Mouse (Mus musculus) small intestine, adult 2 months (tissue): ENCODE measurements around the gene Tubb5.

Experiments used
- CTCF ChIP-seq: fragments of 200-500 bp; IDR thresholded peaks from 2 replicates; pipeline ENCODE4 v1.5.1; 2012; ENCODE audit warnings: low read depth, mild to moderate bottlenecking, control low read depth, inconsistent platforms, low read length, moderate library complexity, mixed read lengths; ENCODE audit not compliant: insufficient replicate concordance, insufficient read length; ENCODE audit errors: extremely low read depth
- POLR2A ChIP-seq: fragments of 200-500 bp; IDR thresholded peaks from 2 replicates; pipeline ENCODE4 v1.6.1; 2012; ENCODE audit warnings: low read depth, mild to moderate bottlenecking, control low read depth, inconsistent platforms, low read length, moderate library complexity

- peak; percentile 21; the same call in 1 of the 2 replicates for TF ChIP-seq CTCF
- TF ChIP-seq POLR2A = no peak
Measured at GRCm38 (mm10) chr17:35824402-35824801, 13.7 kb downstream of the Tubb5 start.
